Mouse (Mus musculus): Measurements from ENCODE around the gene Gm14214. TPM values are rescaled to one million over a fixed set of nuclear protein-coding genes. Genes with fewer than 3 reads are reported as not detected.
A peak's percentile ranks its signal among the peaks of the same experiment; 100 is the strongest.

Gene Gm14214
- total and polyA plus RNA-seq, 2 experiments from 2014 or later = not detected

- ATAC-seq (no peak), DNase-seq (ENCODE audit: low spot score) (no peak)
- no peaks in the 10 kb centered on the region for H3K4me1 ChIP-seq (ENCODE audit: insufficient read depth, low read length)
- no peaks in the 10 kb centered on the region for H3K9me3 ChIP-seq (ENCODE audit: low read length)
- WGBS = 58% methylated on average over 7 of the region's 7 CpGs
- H3K4me2 ChIP-seq (ENCODE audit: low read depth, low read length) = no peak overlapping the region
- H3K36me3 ChIP-seq (ENCODE audit: insufficient read depth, low read length) = no peaks in the 10 kb centered on the region
- no peak overlapping the region for H3K4me3 ChIP-seq (ENCODE audit: low read length)
- no peak for TF ChIP-seq CTCF (IDR thresholded peaks at IDR 0.05; ENCODE audit: low read depth)
- H3K9ac ChIP-seq (replicated peaks; ENCODE audit: low read length) = no peak overlapping the region
- H3K27me3 ChIP-seq (ENCODE audit: insufficient read depth, low read length) = no peaks in the 10 kb centered on the region
- no peak overlapping the region for H3K27ac ChIP-seq
These were observed 6.7 kb upstream of the Gm14214 start for GRCm38 (mm10) chr2:154776496-154776895.

DNA sequence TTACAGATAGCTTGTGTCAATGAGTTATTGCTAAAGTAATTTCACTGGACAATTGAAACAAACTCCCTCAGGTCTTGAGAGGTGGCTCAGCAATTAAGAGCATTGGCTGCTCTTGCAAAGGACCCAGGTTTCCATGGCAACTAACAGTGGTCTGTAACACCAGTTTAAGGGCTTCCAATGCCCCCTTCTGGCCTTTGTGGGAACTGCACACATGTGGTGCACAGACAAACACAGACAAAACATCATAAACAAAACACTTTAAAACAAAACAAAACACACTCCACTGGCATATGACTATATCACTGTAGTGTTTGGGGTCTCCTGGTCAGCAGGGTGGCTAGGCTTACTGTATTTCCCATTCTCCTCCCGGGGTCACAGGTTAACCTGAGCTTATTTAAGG, 4.2 kb upstream of the Gm14214 start:
- WGBS = 94% methylated on average over 1 of the region's 1 CpGs
- peak; percentile 72 for TF ChIP-seq CTCF (IDR thresholded peaks at IDR 0.05; ENCODE audit: low read depth)
- H3K9ac ChIP-seq (replicated peaks; ENCODE audit: low read length) = no peak overlapping the region
- peak; percentile 82 for DNase-seq (ENCODE audit: low spot score)
- no peak for ATAC-seq
- no peaks in the 10 kb centered on the region for H3K4me1 ChIP-seq (ENCODE audit: insufficient read depth, low read length)
- no peak overlapping the region for H3K4me2 ChIP-seq (ENCODE audit: low read depth, low read length)
- H3K27me3 ChIP-seq (ENCODE audit: insufficient read depth, low read length) = no peaks in the 10 kb centered on the region
- no peaks in the 10 kb centered on the region for H3K9me3 ChIP-seq (ENCODE audit: low read length)
- H3K27ac ChIP-seq = no peak overlapping the region
- no peak overlapping the region for H3K4me3 ChIP-seq (ENCODE audit: low read length)
- H3K36me3 ChIP-seq (ENCODE audit: insufficient read depth, low read length) = no peaks in the 10 kb centered on the region

- H3K9me3 ChIP-seq (ENCODE audit: low read length) = no peaks in the 10 kb centered on the region
- 70% methylated on average over 8 of the region's 8 CpGs for WGBS
These were observed 1.8 kb upstream of the Gm14214 start for GRCm38 (mm10) chr2:154771604-154772003.

GRCm38 (mm10) chr2:154767051-154767450, 2.8 kb downstream of the Gm14214 start:
- H3K27me3 ChIP-seq (ENCODE audit: insufficient read depth, low read length) = no peaks in the 10 kb centered on the region
- H3K27ac ChIP-seq = no peak overlapping the region
- WGBS = 91% methylated on average over 6 of the region's 6 CpGs
- TF ChIP-seq CTCF (IDR thresholded peaks at IDR 0.05; ENCODE audit: low read depth) = no peak
- no peak overlapping the region for H3K9ac ChIP-seq (replicated peaks; ENCODE audit: low read length)
- DNase-seq (ENCODE audit: low spot score) (no peak), ATAC-seq (no peak)
- no peak overlapping the region for H3K4me3 ChIP-seq (ENCODE audit: low read length)
- no peaks in the 10 kb centered on the region for H3K9me3 ChIP-seq (ENCODE audit: low read length)
- no peaks in the 10 kb centered on the region for H3K4me1 ChIP-seq (ENCODE audit: insufficient read depth, low read length)
- H3K36me3 ChIP-seq (ENCODE audit: insufficient read depth, low read length) = no peaks in the 10 kb centered on the region
- no peak overlapping the region for H3K4me2 ChIP-seq (ENCODE audit: low read depth, low read length)

More at GRCm38 (mm10) chr2:154771604-154772003, 1.8 kb upstream of the Gm14214 start:
- no peak overlapping the region for H3K9ac ChIP-seq (replicated peaks; ENCODE audit: low read length)
- no peak overlapping the region for H3K4me2 ChIP-seq (ENCODE audit: low read depth, low read length)
- DNase-seq (ENCODE audit: low spot score) (no peak), ATAC-seq (no peak)
- no peaks in the 10 kb centered on the region for H3K4me1 ChIP-seq (ENCODE audit: insufficient read depth, low read length)
- no peaks in the 10 kb centered on the region for H3K27me3 ChIP-seq (ENCODE audit: insufficient read depth, low read length)
- no peak for TF ChIP-seq CTCF (IDR thresholded peaks at IDR 0.05; ENCODE audit: low read depth)
- no peaks in the 10 kb centered on the region for H3K36me3 ChIP-seq (ENCODE audit: insufficient read depth, low read length)
- H3K4me3 ChIP-seq (ENCODE audit: low read length) = no peak overlapping the region
- no peak overlapping the region for H3K27ac ChIP-seq

DNA sequence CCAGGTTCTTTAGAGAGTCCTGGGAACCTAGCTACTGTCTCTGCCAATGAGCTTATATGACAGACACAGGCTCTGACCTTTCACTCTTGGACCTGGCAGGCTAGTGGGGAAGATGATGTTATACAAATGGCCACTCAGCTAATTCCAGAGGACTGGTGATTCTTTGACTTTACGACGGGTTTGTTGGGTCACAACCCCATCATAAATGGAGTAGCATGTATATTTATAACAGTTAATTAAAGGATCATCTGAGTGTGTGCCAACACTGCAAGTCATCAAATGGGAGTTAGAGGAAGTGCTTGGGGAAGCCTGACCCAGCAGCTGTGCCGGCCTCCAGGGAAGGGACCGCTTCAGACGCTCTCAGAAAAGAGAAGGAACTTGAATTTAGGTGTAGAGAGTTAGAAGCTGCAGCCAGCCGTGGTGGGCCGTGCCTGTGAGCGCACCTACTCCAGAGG, 4.2 kb downstream of the Gm14214 start:
- 82% methylated on average over 8 of the region's 8 CpGs for WGBS
- H3K36me3 ChIP-seq (ENCODE audit: insufficient read depth, low read length) = no peaks in the 10 kb centered on the region
- DNase-seq (ENCODE audit: low spot score) (no peak), ATAC-seq (no peak)
- H3K4me2 ChIP-seq (ENCODE audit: low read depth, low read length) = no peak overlapping the region
- no peaks in the 10 kb centered on the region for H3K27me3 ChIP-seq (ENCODE audit: insufficient read depth, low read length)
- no peak overlapping the region for H3K9ac ChIP-seq (replicated peaks; ENCODE audit: low read length)
- no peak overlapping the region for H3K4me3 ChIP-seq (ENCODE audit: low read length)
- no peaks in the 10 kb centered on the region for H3K4me1 ChIP-seq (ENCODE audit: insufficient read depth, low read length)
- no peak overlapping the region for H3K27ac ChIP-seq
- no peaks in the 10 kb centered on the region for H3K9me3 ChIP-seq (ENCODE audit: low read length)
- TF ChIP-seq CTCF (IDR thresholded peaks at IDR 0.05; ENCODE audit: low read depth) = no peak

DNA sequence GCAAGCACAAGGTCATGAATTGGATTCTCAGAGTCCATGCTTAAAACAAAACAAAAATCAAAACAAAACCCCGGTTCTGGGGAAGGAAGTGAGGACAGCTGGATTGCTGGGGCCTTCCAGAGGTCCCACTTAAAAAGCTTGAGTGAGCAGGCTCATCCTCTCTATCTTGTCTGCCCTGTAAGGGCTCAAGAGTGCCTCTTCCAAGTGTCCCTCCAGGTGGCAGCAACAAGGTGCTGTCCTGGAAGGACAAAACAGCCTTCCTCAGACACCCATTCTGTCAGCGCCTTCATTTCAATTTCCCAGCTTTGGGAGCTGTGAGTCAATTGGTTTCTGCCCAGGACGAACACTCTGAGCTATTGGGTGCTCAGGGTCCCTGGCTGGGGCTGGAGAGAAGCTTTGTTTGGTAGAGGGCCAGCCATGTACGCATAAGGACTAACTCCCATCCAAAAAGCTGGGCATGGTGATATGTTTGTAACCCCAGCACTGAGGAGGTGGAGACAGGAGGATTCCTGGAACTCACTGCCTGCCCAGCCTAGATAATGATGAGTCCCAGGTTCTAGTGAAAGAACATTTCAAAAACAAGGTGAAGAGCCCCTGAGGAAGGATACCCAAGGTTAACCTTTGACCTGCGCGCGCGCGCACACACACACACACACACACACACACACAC, 4.9 kb downstream of the Gm14214 start:
- no peak for DNase-seq (ENCODE audit: low spot score)
- ATAC-seq = no peak
- H3K4me2 ChIP-seq (ENCODE audit: low read depth, low read length) = no peak overlapping the region
- no peak overlapping the region for H3K4me3 ChIP-seq (ENCODE audit: low read length)
- no peaks in the 10 kb centered on the region for H3K9me3 ChIP-seq (ENCODE audit: low read length)
- 86% methylated on average over 9 of the region's 9 CpGs for WGBS
- H3K9ac ChIP-seq (replicated peaks; ENCODE audit: low read length) = no peak overlapping the region
- TF ChIP-seq CTCF (IDR thresholded peaks at IDR 0.05; ENCODE audit: low read depth) = peak; percentile 19
- H3K27ac ChIP-seq = no peak overlapping the region
- no peaks in the 10 kb centered on the region for H3K27me3 ChIP-seq (ENCODE audit: insufficient read depth, low read length)
- H3K36me3 ChIP-seq (ENCODE audit: insufficient read depth, low read length) = no peaks in the 10 kb centered on the region
- no peaks in the 10 kb centered on the region for H3K4me1 ChIP-seq (ENCODE audit: insufficient read depth, low read length)

GRCm38 (mm10) chr2:154763226-154763625, 6.6 kb downstream of the Gm14214 start:
- no peak overlapping the region for H3K9ac ChIP-seq (replicated peaks; ENCODE audit: low read length)
- H3K27ac ChIP-seq = no peak overlapping the region
- H3K4me3 ChIP-seq (ENCODE audit: low read length) = no peak overlapping the region
- H3K9me3 ChIP-seq (ENCODE audit: low read length) = no peaks in the 10 kb centered on the region
- no peaks in the 10 kb centered on the region for H3K4me1 ChIP-seq (ENCODE audit: insufficient read depth, low read length)
- no peaks in the 10 kb centered on the region for H3K27me3 ChIP-seq (ENCODE audit: insufficient read depth, low read length)
- ATAC-seq = no peak
- TF ChIP-seq CTCF (IDR thresholded peaks at IDR 0.05; ENCODE audit: low read depth) = no peak
- WGBS = 77% methylated on average over 3 of the region's 3 CpGs
- H3K36me3 ChIP-seq (ENCODE audit: insufficient read depth, low read length) = no peaks in the 10 kb centered on the region
- peak; percentile 18 for DNase-seq (ENCODE audit: low spot score)
- no peak overlapping the region for H3K4me2 ChIP-seq (ENCODE audit: low read depth, low read length)
